Mouse (Mus musculus) forebrain, embryonic 10.5 days (tissue): Measurements from ENCODE around the gene Crybb3. TPM values are rescaled to one million over a fixed set of nuclear protein-coding genes. Genes with fewer than 3 reads are reported as not detected.

Experiments used
- DNase-seq: peaks from one replicate; pipeline ENCODE4 v3.0.0-alpha.2; 2017; ENCODE audit warnings: low spot score; ENCODE audit errors: extremely low spot score
- H3K27ac ChIP-seq: fragments of 300-500 bp; sonication (generic); 2 replicates; pipeline ENCODE4 v1.5.1; 2016; ENCODE audit warnings: mild to moderate bottlenecking
- H3K27me3 ChIP-seq: fragments of 300-500 bp; sonication (generic); 2 replicates; pipeline ENCODE4 v1.6.1; 2016; ENCODE audit warnings: mild to moderate bottlenecking; ENCODE audit not compliant: poor library complexity, severe bottlenecking
- H3K36me3 ChIP-seq: fragments of 300-500 bp; sonication (generic); replicated peaks from 2 replicates; pipeline ENCODE4 v1.6.1; 2016; ENCODE audit warnings: mild to moderate bottlenecking, moderate library complexity
- H3K4me1 ChIP-seq: fragments of 300-500 bp; sonication (generic); 2 replicates; pipeline ENCODE4 v1.6.1; 2016
- H3K4me3 ChIP-seq: fragments of 300-500 bp; sonication (generic); 2 replicates; pipeline ENCODE4 v1.5.1; 2016; ENCODE audit warnings: mild to moderate bottlenecking, moderate library complexity
- H3K9me3 ChIP-seq: fragments of 300-500 bp; sonication (generic); 2 replicates; pipeline ENCODE4 v1.6.1; 2016; ENCODE audit warnings: mild to moderate bottlenecking, moderate library complexity
- WGBS: fragments of 180-500 bp; shearing (Covaris S2); methylation state at CpG from one replicate; pipeline ENCODE4 v1.1.7; 2016; 5-methylcytosine and 5-hydroxymethylcytosine counted together
- polyA plus RNA-seq: library from polyadenylated mRNA; unstranded; fragments of >200 nt; fragmentation: Nextera tagmentation; extraction: Ambion mirVana; gene quantifications from 2 replicates; pipeline ENCODE4 v1.2.1, GENCODE M21; 2016

The Crybb3 gene
- polyA plus RNA-seq, 1 experiment from 2014 or later, result 1.0 TPM

DNA sequence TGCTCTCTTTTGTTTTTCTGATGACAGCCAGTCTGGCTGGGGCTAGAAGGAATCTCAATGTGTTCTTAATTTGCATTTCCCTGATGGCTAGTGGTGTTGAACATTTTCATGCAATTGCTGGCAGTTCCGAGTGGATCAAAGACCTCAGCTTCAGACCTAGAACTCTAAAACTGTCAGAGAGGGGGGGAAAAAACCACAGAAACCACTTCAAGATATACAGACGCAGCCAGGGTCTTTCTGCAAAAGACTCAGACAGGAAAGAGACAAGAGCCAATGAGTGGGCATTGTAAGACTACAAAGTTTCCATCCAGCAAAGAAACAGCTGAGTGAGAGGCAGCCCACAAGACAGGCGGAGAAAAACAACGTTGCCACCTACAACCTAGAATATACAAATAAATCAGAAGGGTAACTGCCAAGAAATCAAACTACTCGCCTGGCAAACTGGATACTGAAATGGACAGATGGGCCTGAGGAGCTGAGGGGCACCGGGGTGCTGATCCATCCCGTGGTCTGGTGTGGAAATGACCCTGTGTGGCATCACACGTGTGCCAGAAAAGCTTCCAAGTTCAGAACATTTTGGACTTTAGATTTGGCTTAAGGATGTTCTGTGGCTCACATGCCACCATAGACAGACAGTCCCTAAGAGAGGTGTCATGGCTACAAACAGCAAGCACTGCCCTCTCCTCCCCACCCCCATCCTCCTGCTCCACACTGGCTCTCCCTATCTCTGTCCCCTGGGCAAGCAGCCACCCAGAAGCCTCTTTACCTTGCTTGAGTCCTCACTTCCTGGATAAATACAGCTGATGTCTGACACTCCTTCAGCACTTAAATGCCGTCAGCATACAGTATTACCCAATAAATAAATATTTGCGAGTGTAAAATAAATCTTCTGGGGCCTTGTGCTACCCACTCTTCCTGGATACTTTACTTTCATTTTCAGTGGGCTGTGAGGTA is 46.0 kb downstream of the Crybb3 start:
- DNase-seq, result no peak
- H3K27ac ChIP-seq, result no peak overlapping the region
- 80% methylated on average over 10 of the region's 10 CpGs for WGBS
- H3K9me3 ChIP-seq, result no peaks in the 10 kb centered on the region
- H3K27me3 ChIP-seq, result no peaks in the 10 kb centered on the region; the same call in 1 of the 2 replicates
- H3K36me3 ChIP-seq, result no peaks in the 10 kb centered on the region
- no peak overlapping the region for H3K4me3 ChIP-seq
- no peaks in the 10 kb centered on the region for H3K4me1 ChIP-seq

DNA sequence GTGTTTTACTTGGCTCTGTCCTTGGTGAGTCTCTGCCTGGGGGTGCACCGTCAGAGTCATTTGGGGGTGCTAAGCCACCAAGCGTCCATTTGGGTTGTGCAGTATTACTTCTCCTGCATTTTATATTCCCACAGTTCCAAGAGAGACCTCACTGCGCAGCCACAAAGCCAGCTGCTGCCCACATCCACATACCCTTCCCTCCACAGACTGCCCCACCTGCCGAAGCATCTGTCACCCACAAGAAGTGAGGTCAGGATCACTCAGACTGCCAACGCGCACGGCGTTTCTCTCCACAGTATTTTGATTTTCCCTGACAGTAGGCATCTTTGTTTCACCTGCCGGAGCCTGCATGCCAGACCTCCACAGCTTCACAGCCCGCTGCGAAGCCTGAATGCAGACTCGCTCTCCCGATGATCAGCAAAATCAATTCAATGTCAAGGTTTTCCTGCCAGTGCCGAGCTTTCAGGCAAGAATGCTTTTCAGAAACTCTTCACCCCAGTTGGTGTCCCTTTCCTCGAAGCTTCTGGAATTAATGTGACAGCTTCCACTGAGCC is 50.1 kb downstream of the Crybb3 start:
- no peak overlapping the region for H3K27ac ChIP-seq
- no peaks in the 10 kb centered on the region for H3K36me3 ChIP-seq
- no peaks in the 10 kb centered on the region for H3K9me3 ChIP-seq
- no peak overlapping the region for H3K4me3 ChIP-seq
- 83% methylated on average over 15 of the region's 15 CpGs for WGBS
- no peak for DNase-seq
- H3K27me3 ChIP-seq, result no peaks in the 10 kb centered on the region; the same call in 1 of the 2 replicates
- H3K4me1 ChIP-seq, result no peaks in the 10 kb centered on the region

DNA sequence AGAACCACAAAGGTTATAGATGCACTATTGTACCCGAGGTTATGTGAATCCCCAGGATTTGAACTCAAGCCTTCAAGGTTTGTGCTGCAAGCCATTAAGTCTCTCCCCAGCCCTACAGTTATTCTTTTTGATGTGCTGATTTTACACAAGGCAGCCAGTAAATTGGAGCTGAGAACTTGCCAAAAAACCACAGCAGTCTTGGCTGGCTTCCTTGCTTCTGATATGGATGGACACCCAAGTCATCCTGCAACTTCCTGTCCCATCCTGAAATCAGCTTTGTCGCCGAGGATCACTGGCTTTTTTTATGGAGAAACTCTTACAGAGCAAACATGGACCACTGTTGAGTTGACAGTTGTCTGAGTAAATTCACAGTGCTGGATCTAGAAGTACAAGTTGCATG is 51.3 kb downstream of the Crybb3 start:
- H3K9me3 ChIP-seq, result no peaks in the 10 kb centered on the region
- H3K4me1 ChIP-seq, result 0 out of 2 replicates have a peak, but pooled peaks cover 5% of the 10 kb centered on the region
- no peaks in the 10 kb centered on the region for H3K36me3 ChIP-seq
- DNase-seq, result no peak
- no peak overlapping the region for H3K4me3 ChIP-seq
- H3K27ac ChIP-seq, result no peak overlapping the region
- H3K27me3 ChIP-seq, result no peaks in the 10 kb centered on the region; the same call in 1 of the 2 replicates
- 78% methylated on average over 3 of the region's 3 CpGs for WGBS

DNA sequence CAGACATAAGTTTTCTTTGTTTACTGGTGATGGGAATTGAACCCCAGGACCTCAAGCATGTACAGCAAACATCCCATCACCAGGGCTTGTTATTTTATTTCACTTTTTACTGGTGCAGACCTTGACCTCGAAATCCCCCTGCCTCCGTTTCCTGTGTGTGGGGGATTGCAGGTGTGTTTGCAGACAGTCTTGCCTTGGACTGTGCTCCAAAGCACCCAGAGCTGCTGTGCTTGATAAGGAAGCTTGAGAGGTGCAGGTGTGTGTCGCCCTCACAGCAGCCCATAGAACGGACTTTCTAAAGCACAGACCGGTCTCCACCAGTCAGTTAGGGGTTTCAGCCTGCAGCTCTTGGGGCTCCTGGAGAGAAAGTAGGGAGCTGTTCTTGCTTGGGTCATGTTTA is 54.7 kb downstream of the Crybb3 start:
- DNase-seq, result no peak
- Histone ChIP-seq H3K4me3 (no peak overlapping the region), H3K36me3 (no peaks in the 10 kb centered on the region), H3K27ac (no peak overlapping the region), H3K27me3 (no peaks in the 10 kb centered on the region; the same call in 1 of the 2 replicates), H3K4me1 (peaks cover 26% of the 10 kb centered on the region), H3K9me3 (no peaks in the 10 kb centered on the region)
- WGBS, result 94% methylated on average over 5 of the region's 5 CpGs

Other genes starting within 250 kb of the Crybb3 start
- gene Myo18b, start 185.2 kb downstream of the Crybb3 start, polyA plus RNA-seq, result 0.10 and 0.27 TPM in 2 replicates
- 5.2 and 5.3 TPM in 2 replicates for gene Grk3, start 65.8 kb downstream of the Crybb3 start, polyA plus RNA-seq
- not detected in 2 replicates for gene Crybb2, start 11.5 kb downstream of the Crybb3 start, polyA plus RNA-seq
- gene 2900026A02Rik, start 139.7 kb upstream of the Crybb3 start, polyA plus RNA-seq, result 4.4 and 4.5 TPM in 2 replicates
- 0.22 and 0.67 TPM in 2 replicates for gene Tmem211, start 145.3 kb upstream of the Crybb3 start, polyA plus RNA-seq
- gene Sgsm1, start 229.2 kb upstream of the Crybb3 start, polyA plus RNA-seq, result 15.5 and 18.2 TPM in 2 replicates